Mouse (Mus musculus): ENCODE results near the gene AI467606.

Gene AI467606

DNA sequence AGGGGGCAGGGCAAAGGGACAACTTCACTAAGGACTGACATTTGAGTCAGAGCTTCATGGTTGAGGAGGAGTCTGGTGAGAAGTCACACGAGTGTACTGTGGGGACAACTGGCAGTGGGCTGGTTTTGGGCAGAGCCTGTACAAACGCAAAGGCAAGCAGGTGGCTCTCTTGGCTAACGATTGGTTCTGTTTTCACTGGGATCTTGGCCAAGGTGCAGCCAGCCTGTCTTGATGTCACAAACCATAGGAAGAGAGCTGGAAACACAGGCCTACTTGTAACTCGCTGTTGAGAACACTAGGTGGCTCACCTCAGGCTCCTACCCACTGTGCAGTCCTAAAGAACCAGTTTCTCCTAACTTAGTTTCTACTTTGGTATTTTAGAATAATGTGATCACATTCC lies 38.5 kb downstream of the AI467606 start:
- DNase-seq, result no peak

GRCm38 (mm10) chr7:127133125-127133524 lies 42.0 kb downstream of the AI467606 start:
- no peak for DNase-seq

- peak; percentile 34 to 55 for DNase-seq
Observed at GRCm38 (mm10) chr7:127134821-127135447, 43.8 kb downstream of the AI467606 start.

DNA sequence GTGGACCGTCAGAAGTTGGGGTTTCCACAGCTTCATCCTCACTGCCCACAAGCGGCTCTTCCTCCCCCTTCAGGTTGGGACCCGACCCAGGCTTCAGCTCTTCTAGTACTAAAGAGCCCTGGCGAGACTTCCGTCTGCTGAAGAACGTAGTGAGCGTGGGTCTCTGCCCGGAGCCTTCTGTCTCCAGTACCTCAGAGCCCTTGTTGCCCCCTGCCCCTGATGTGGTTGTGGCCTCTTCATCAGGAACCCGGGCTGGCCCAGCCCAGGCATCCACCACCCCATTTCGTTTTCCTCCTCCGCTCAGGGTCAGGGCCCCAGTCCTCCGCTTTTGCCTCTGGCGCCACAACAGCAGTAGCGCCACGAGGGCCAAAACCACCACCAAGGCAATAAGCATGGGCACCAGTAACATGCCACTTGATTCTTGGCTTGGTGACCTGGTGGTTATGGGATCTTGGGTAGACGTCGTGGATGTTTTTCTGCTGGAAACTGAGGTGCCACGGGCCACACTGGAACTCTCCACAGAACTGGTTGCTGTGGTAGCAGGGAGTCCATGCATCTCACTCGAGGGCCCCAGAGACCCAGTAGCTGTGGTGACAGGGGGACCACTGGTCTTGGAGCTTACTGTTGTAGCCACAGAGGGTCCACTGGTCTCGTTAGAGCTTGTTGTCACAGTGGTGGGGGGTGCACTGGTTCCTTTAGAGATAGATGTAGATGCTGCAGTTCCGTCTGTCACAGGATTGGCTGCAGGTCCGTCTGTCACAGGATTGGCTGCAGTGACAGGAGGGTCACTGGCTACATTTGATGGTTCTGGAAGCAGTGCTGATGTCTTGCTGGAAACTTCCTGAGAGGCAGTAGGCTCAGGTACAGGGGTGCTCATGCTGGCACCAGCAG lies 45.3 kb downstream of the AI467606 start:
- DNase-seq, result peak in 1 of 2 experiments; percentile 52

GRCm38 (mm10) chr7:127137262-127138017 lies 46.3 kb downstream of the AI467606 start, which contains the start of gene Spn:
Spn (minus strand) TSS chr7:127137823.
- peak; percentile 66 to 81 for DNase-seq

GRCm38 (mm10) chr7:127139100-127139499 lies 47.9 kb downstream of the AI467606 start:
- no peak for DNase-seq

DNA sequence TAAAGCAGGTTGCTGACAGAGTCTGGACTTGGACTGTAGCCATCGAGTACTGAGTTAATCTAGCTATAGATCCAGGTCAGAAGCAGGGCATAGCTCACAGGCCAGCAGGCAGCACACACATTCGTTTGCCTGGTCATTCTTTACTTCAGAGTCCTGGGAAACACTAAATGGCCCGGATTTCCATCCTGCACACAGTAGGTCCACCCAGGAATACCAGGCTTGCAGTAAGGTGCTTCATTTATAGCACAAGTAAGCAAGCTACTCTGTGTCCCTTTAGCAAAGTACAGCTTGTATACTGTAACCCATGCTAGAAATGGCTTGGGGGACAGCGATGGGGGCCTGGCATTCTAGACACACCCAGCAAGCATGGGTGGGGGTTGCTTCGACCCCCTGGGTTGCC lies 48.4 kb downstream of the AI467606 start:
- DNase-seq, result no peak

DNA sequence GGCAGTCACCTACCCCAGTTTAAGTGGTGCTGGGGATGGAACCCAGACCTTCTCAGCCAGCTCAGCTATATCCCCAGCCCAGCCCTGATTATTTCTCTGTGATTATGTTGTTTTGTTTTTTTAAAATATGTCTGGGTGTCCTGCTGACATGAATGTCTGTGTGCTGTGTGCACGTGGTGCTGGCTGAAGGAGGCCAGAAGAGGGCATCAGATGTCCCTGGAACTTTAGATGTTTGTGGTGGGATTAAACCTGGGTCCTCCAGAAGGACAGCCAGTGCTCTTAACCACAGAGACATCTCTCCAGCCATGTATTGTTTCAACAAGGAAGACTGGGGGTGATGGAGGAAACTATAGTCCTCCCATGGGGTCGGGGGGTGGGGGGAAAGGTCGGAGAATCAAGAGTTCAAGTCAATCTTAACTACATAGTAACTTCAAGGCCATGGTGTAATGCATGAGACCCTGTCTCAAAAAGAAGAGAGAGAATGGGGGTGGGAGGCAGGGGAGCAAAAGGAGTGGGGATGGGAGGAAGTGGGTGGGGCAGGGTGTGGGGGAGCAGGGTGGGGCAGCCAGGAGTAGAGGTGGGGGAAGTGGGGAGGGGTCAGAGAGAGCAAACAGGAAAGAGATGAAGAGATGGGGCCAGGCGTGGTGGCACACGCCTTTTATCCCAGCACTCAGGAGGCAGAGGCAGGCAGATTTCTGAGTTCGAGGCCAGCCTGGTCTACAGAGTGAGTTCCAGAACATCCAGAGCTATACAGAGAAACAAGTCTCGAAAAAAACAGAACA lies 49.7 kb downstream of the AI467606 start:
- no peak for DNase-seq

GRCm38 (mm10) chr7:127142214-127142613 lies 51.1 kb downstream of the AI467606 start:
- no peak for DNase-seq

- DNase-seq, result no peak
Observed at GRCm38 (mm10) chr7:127142666-127143065, 51.5 kb downstream of the AI467606 start.

Measured in thymus, adult 18-20 months (tissue).